Mouse (Mus musculus) E14TG2a.4 (cell line): ENCODE measurements around the gene Dapp1.

Source experiments
- H3K27me3 ChIP-seq: 2 replicates; pipeline ENCODE4 v1.6.1; 2014; ENCODE audit warnings: low read length, control low read depth; ENCODE audit not compliant: insufficient read depth
- H3K36me3 ChIP-seq: 2 replicates; pipeline ENCODE4 v1.6.1; 2014; ENCODE audit warnings: low read length, control low read depth; ENCODE audit not compliant: insufficient read depth
- H3K4me1 ChIP-seq: replicated peaks from 2 replicates; pipeline ENCODE4 v1.6.1; 2014; ENCODE audit warnings: low read depth, low read length, control low read depth
- H3K4me3 ChIP-seq: replicated peaks from 2 replicates; pipeline ENCODE4 v1.5.1; 2014; ENCODE audit warnings: mild to moderate bottlenecking, low read length
- H3K9me3 ChIP-seq: 2 replicates; pipeline ENCODE4 v1.6.1; 2014; ENCODE audit warnings: low read length, control low read depth
- CTCF ChIP-seq: conservative IDR thresholded peaks from 2 replicates; pipeline ENCODE4 v1.5.1; 2014; ENCODE audit warnings: low read length
- NANOG ChIP-seq: IDR thresholded peaks from 2 replicates; pipeline ENCODE4 v1.6.1; 2014; ENCODE audit warnings: borderline replicate concordance, low read length, mixed read lengths
- POU5F1 ChIP-seq: IDR thresholded peaks from 2 replicates; pipeline ENCODE4 v1.6.1; 2014; ENCODE audit warnings: low read length, borderline replicate concordance

The Dapp1 gene

DNA sequence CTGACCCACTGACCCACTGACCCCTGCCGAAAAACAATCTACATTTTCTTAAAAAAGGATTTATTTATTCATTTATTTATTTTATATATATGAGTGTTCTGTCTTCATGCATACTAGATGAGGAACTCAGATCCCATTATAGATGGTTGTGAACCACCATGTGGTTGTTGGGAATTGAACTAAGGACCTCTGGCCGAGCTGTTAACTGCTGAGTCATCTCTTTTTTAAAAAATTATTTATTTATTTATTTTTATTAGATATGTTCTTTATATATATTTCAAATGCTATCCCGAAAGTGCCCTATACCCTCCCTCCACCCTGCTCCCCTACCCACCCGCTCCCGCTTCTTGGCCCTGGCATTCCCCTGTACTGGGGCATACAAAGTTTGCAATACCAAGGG, 100.3 kb downstream of the Dapp1 start:
- H3K9me3 ChIP-seq: no peaks in the 10 kb centered on the region
- no peak for TF ChIP-seq POU5F1
- no peak for TF ChIP-seq NANOG
- TF ChIP-seq CTCF: no peak
- no peak overlapping the region for H3K4me3 ChIP-seq
- no peaks in the 10 kb centered on the region for H3K27me3 ChIP-seq
- H3K36me3 ChIP-seq: 0 out of 2 replicates have a peak, but pooled peaks cover 5% of the 10 kb centered on the region
- H3K4me1 ChIP-seq: peaks cover 23% of the 10 kb centered on the region
